Comparison of ENCODE assay signal across 22 mouse cellular contexts in the genomic region with DNA sequence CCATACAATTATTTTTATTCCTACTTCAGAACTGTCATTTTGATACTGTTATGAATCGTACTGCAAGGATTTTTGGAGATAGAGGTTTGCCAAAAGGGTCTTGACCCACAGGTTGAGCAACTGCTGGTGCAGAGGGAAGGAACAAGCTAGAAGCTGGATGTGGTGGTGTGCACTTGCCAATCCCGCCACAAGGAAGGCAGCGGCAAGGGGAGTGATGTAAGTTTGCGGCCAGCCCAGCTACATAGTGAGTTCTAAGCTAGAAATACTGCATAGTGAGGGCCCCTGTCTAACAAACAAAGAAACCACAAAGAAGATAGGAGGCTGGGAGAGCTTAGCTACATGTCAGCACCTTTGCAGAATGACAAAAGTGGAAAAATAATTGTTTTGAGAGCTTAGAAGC.
DNase-seq lines count a peak whose midpoint lies in the region; ATAC-seq lines count a peak whose summit lies in the region.
"Had no signal": no experiment of that assay in that cellular context is flagged by ENCODE, and none has a peak within 500 bp of the region (broad histone marks: within the 10 kb centered on the region; RNA-seq: fewer than 3 reads in every experiment).

No protein-coding gene starts in this region.

- H3K4me1 ChIP-seq in limb, embryonic 10.5 days, result peaks cover 10% of the 10 kb centered on the region; the same call in 1 of the 2 replicates
- H3K4me1 ChIP-seq in forebrain, embryonic 15.5 days, result no peaks in the 10 kb centered on the region
- no peaks in the 10 kb centered on the region for H3K4me1 ChIP-seq in heart, embryonic 12.5 days (replicated peaks)
- H3K4me1 ChIP-seq: embryonic facial prominence, embryonic 12.5 days; forebrain, embryonic 13.5 days had no signal

- no peak overlapping the region for H3K9ac ChIP-seq in forebrain, embryonic 15.5 days (replicated peaks)
- H3K9ac ChIP-seq in heart, embryonic 12.5 days, result no peak overlapping the region
- H3K9ac ChIP-seq: embryonic facial prominence, embryonic 12.5 days; forebrain, embryonic 13.5 days had no signal

- H3K9me3 ChIP-seq in limb, embryonic 10.5 days (replicated peaks), result no peaks in the 10 kb centered on the region
- no peaks in the 10 kb centered on the region for H3K9me3 ChIP-seq in forebrain, embryonic 15.5 days
- H3K9me3 ChIP-seq in heart, embryonic 12.5 days (replicated peaks), result 0 out of 2 replicates have a peak, but pooled peaks cover 4% of the 10 kb centered on the region
- H3K9me3 ChIP-seq: embryonic facial prominence, embryonic 10.5 days; embryonic facial prominence, embryonic 12.5 days; forebrain, embryonic 13.5 days; G1E had no signal

- peaks cover 14% of the 10 kb centered on the region; the same call in 1 of the 2 replicates for H3K27me3 ChIP-seq in limb, embryonic 10.5 days (ENCODE audit: low read depth, poor library complexity, severe bottlenecking)
- no peaks in the 10 kb centered on the region for H3K27me3 ChIP-seq in forebrain, embryonic 15.5 days
- H3K27me3 ChIP-seq in heart, embryonic 12.5 days (replicated peaks), result no peaks in the 10 kb centered on the region
- H3K27me3 ChIP-seq: CH12.LX; embryonic facial prominence, embryonic 12.5 days; forebrain, embryonic 13.5 days had no signal

- no peaks in the 10 kb centered on the region for H3K36me3 ChIP-seq in limb, embryonic 10.5 days
- no peaks in the 10 kb centered on the region for H3K36me3 ChIP-seq in forebrain, embryonic 15.5 days
- H3K36me3 ChIP-seq in heart, embryonic 12.5 days, result no peaks in the 10 kb centered on the region
- H3K36me3 ChIP-seq: embryonic facial prominence, embryonic 10.5 days; embryonic facial prominence, embryonic 12.5 days; G1E had no signal

- peak overlapping the region; percentile 64; the same call in 1 of the 2 replicates for H3K27ac ChIP-seq in limb, embryonic 10.5 days
- H3K27ac ChIP-seq in forebrain, embryonic 15.5 days (replicated peaks), result no peak overlapping the region
- H3K27ac ChIP-seq in heart, embryonic 12.5 days (ENCODE audit: poor library complexity, severe bottlenecking), result no peak overlapping the region
- H3K27ac ChIP-seq: forebrain, embryonic 13.5 days had no signal

- no peak overlapping the region for H3K4me2 ChIP-seq in forebrain, embryonic 15.5 days (replicated peaks)
- H3K4me2 ChIP-seq in heart, embryonic 12.5 days, result no peak overlapping the region
- H3K4me2 ChIP-seq: embryonic facial prominence, embryonic 12.5 days; forebrain, embryonic 13.5 days had no signal

- WGBS in limb, embryonic 10.5 days, result 90% methylated on average over 4 of the region's 4 CpGs
- WGBS in forebrain, embryonic 15.5 days, result 82% methylated on average over 4 of the region's 4 CpGs
- 74% methylated on average over 4 of the region's 4 CpGs for WGBS in heart, embryonic 12.5 days

- no peak for ATAC-seq in forebrain, embryonic 15.5 days (replicated peaks)
- ATAC-seq in heart, embryonic 12.5 days (ENCODE audit: insufficient number of reproducible peaks, low FRiP score), result no peak
- ATAC-seq: CD4-positive, CD25-positive, alpha-beta regulatory T cell, adult 4 months; forebrain, embryonic 13.5 days; forebrain, embryonic 16.5 days had no signal

- DNase-seq in 3T3-L1 (ENCODE audit: low read depth, low spot score) (peak; percentile 29), NIH3T3 (ENCODE audit: low read depth) (peak; percentile 11)
- DNase-seq in limb, embryonic 10.5 days (ENCODE audit: low spot score), result no peak
- DNase-seq in right cerebral cortex, postnatal 25 days, result no peak
- DNase-seq: adrenal gland, adult 8-10 months; adrenal gland, postnatal 14 days; adrenal gland, postnatal 36 days; B cell, adult 2 months; cerebellum, adult 11-12 months; cerebellum, adult 2 months; cerebellum, adult 9-10 months; cerebellum, postnatal 10 days; cerebellum, postnatal 25 days had no signal

- no peak overlapping the region for H3K4me3 ChIP-seq in limb, embryonic 10.5 days
- H3K4me3 ChIP-seq in forebrain, embryonic 15.5 days, result no peak overlapping the region
- no peak overlapping the region for H3K4me3 ChIP-seq in heart, embryonic 12.5 days
- H3K4me3 ChIP-seq: embryonic facial prominence, embryonic 10.5 days; embryonic facial prominence, embryonic 12.5 days; forebrain, embryonic 13.5 days had no signal

Comparison
In these comparisons a context has a peak if more than half of its experiments do, and no peak if none do; other contexts are left out.
1. DNase-seq: peak in 3T3-L1 (single experiment) and NIH3T3 (single experiment); none in limb, embryonic 10.5 days (single experiment) and right cerebral cortex, postnatal 25 days (single experiment).